Mouse (Mus musculus) liver, adult 2 months (tissue): ENCODE results near the gene Col6a1.

Experiments
- CTCF ChIP-seq: fragments of 200-500 bp; IDR thresholded peaks from 2 replicates; pipeline ENCODE4 v1.5.1; 2011; ENCODE audit warnings: low read depth, low read length, control low read depth
- POLR2A ChIP-seq: fragments of 200-500 bp; IDR thresholded peaks from 2 replicates; pipeline ENCODE4 v1.6.1; 2011; ENCODE audit warnings: low read length, control low read depth; ENCODE audit not compliant: insufficient read depth; ENCODE audit errors: extremely low read depth

GRCm38 (mm10) chr10:76675268-76675667 lies 50.7 kb downstream of the Col6a1 start:
- TF ChIP-seq CTCF (no peak), POLR2A (no peak)
